Mouse (Mus musculus) Patski (cell line): Measurements from ENCODE around the gene Dnah5. TPM values are rescaled to one million over a fixed set of nuclear protein-coding genes. Genes with fewer than 3 reads are reported as not detected.

Source experiments
- ATAC-seq: fragments of 100-300 bp; one replicate; pipeline ENCODE4 v1.8.0; 2021
- CTCF ChIA-PET: fragments of 350-600 bp; sonication (Branson Sonifier 250); formaldehyde crosslinking; loops from one replicate; lab custom pipeline; 2022; ENCODE audit warnings: inconsistent platforms; lab: Charles Lee
- POLR2A ChIA-PET: fragments of 350-600 bp; sonication (Branson Sonifier 250); formaldehyde crosslinking; loops from one replicate; lab custom pipeline; 2022; ENCODE audit warnings: antibody characterized with exemption, inconsistent platforms; lab: Charles Lee
- DNase-seq: peaks from one replicate; pipeline ENCODE4 v3.0.0-alpha.2; 2011; ENCODE audit warnings: low read depth, low spot score
- H3K27me3 ChIP-seq: fragments of 371-371 bp; one replicate; pipeline ENCODE4 v1.5.1; 2021
- CTCF ChIP-seq: fragments of 100-300 bp; IDR thresholded peaks from one replicate; pipeline ENCODE4 v1.5.1; 2021
- in situ Hi-C: fragments of 300-500 bp; cut with MboI; formaldehyde crosslinking; loops from 3 replicates; pipeline ENCODE4 v1.11.1; 2018; ENCODE audit warnings: low pct_unique_long_range_greater_than_20kb, mixed read lengths
- polyA plus RNA-seq: library from polyadenylated mRNA; unstranded; gene quantifications from one replicate; pipeline ENCODE4 v1.2.3, GENCODE M21; 2021

The Dnah5 gene
- polyA plus RNA-seq, 1 experiment from 2014 or later, result 0.14 TPM

- peaks cover 2% of the 10 kb centered on the region for H3K27me3 ChIP-seq
- ChIA-PET CTCF (interaction anchor here (1.3 kb wide), 1 partner anchor 10 kb away, joined by 3 read pairs; no protein-coding TSS in a partner anchor), POLR2A (no interaction called here)
- TF ChIP-seq CTCF, result no peak
- in situ Hi-C loops, result no loop called here
- DNase-seq (no peak), ATAC-seq (no peak)
These were observed 56.7 kb downstream of the Dnah5 start for GRCm38 (mm10) chr15:28260250-28260649.

GRCm38 (mm10) chr15:28299438-28299837 lies 95.9 kb downstream of the Dnah5 start:
- no peak for TF ChIP-seq CTCF
- CTCF ChIA-PET, result no interaction called here
- DNase-seq (no peak), ATAC-seq (no peak)
- POLR2A ChIA-PET, result no interaction called here
- H3K27me3 ChIP-seq, result peaks cover 38% of the 10 kb centered on the region
- in situ Hi-C loops, result no loop called here

- peaks cover 59% of the 10 kb centered on the region for H3K27me3 ChIP-seq
- in situ Hi-C loops, result no loop called here
- DNase-seq (no peak), ATAC-seq (no peak)
- CTCF ChIA-PET, result no interaction called here
- POLR2A ChIA-PET, result no interaction called here
- no peak for TF ChIP-seq CTCF
These were observed 103.6 kb downstream of the Dnah5 start for GRCm38 (mm10) chr15:28307131-28307530.

- POLR2A ChIA-PET, result no interaction called here
- CTCF ChIA-PET, result no interaction called here
These were observed 104.3 kb downstream of the Dnah5 start for GRCm38 (mm10) chr15:28307884-28308283.

GRCm38 (mm10) chr15:28310516-28310915 lies 107.0 kb downstream of the Dnah5 start:
- ATAC-seq (no peak), DNase-seq (no peak)
- H3K27me3 ChIP-seq, result peaks cover 44% of the 10 kb centered on the region
- in situ Hi-C loops, result no loop called here
- CTCF ChIA-PET, result no interaction called here
- POLR2A ChIA-PET, result no interaction called here
- TF ChIP-seq CTCF, result no peak

More at GRCm38 (mm10) chr15:28307884-28308283, 104.3 kb downstream of the Dnah5 start:
- ATAC-seq (no peak), DNase-seq (no peak)
- H3K27me3 ChIP-seq, result peaks cover 60% of the 10 kb centered on the region
- in situ Hi-C loops, result no loop called here
- TF ChIP-seq CTCF, result no peak

GRCm38 (mm10) chr15:28313451-28313850 lies 109.9 kb downstream of the Dnah5 start:
- ChIA-PET POLR2A (no interaction called here), CTCF (no interaction called here)
- H3K27me3 ChIP-seq, result peaks cover 31% of the 10 kb centered on the region
- no peak for DNase-seq
- in situ Hi-C loops, result no loop called here
- no peak for ATAC-seq
- no peak for TF ChIP-seq CTCF

- POLR2A ChIA-PET, result no interaction called here
- ATAC-seq (no peak), DNase-seq (no peak)
- peaks cover 26% of the 10 kb centered on the region for H3K27me3 ChIP-seq
- peak; percentile 85 for TF ChIP-seq CTCF
- CTCF ChIA-PET, result interaction anchor here (0.8 to 2.1 kb wide), 4 partner anchors 9 to 21 kb away, joined by 3 to 8 read pairs (median 3); no protein-coding TSS in a partner anchor
- in situ Hi-C loops, result no loop called here
These were observed 112.4 kb downstream of the Dnah5 start for GRCm38 (mm10) chr15:28315812-28316528.

- peaks cover 35% of the 10 kb centered on the region for H3K27me3 ChIP-seq
- ATAC-seq (no peak), DNase-seq (no peak)
- in situ Hi-C loops, result no loop called here
- ChIA-PET POLR2A (no interaction called here), CTCF (no interaction called here)
- TF ChIP-seq CTCF, result no peak
These were observed 119.0 kb downstream of the Dnah5 start for GRCm38 (mm10) chr15:28322533-28322932.

- in situ Hi-C loops, result no loop called here
- no peak for TF ChIP-seq CTCF
- POLR2A ChIA-PET, result no interaction called here
- ATAC-seq (no peak), DNase-seq (no peak)
- H3K27me3 ChIP-seq, result peaks cover 29% of the 10 kb centered on the region
- CTCF ChIA-PET, result interaction anchor here (2.2 kb wide), 1 partner anchor 12 kb away, joined by 8 read pairs; no protein-coding TSS in a partner anchor
These were observed 123.4 kb downstream of the Dnah5 start for GRCm38 (mm10) chr15:28326985-28327384.

GRCm38 (mm10) chr15:28327441-28327840 lies 123.9 kb downstream of the Dnah5 start:
- ATAC-seq (no peak), DNase-seq (no peak)
- ChIA-PET POLR2A (no interaction called here), CTCF (interaction anchor here (2.2 kb wide), 1 partner anchor 12 kb away, joined by 8 read pairs; no protein-coding TSS in a partner anchor)
- peaks cover 27% of the 10 kb centered on the region for H3K27me3 ChIP-seq
- in situ Hi-C loops, result no loop called here
- TF ChIP-seq CTCF, result no peak

- ChIA-PET POLR2A (no interaction called here), CTCF (no interaction called here)
- DNase-seq, result no peak
- H3K27me3 ChIP-seq, result peaks cover 12% of the 10 kb centered on the region
- in situ Hi-C loops, result no loop called here
- no peak for ATAC-seq
- TF ChIP-seq CTCF, result no peak
These were observed 137.6 kb downstream of the Dnah5 start for GRCm38 (mm10) chr15:28341151-28341550.

- no peak for TF ChIP-seq CTCF
- POLR2A ChIA-PET, result no interaction called here
- CTCF ChIA-PET, result no interaction called here
- H3K27me3 ChIP-seq, result peaks cover 9% of the 10 kb centered on the region
- DNase-seq (no peak), ATAC-seq (no peak)
- in situ Hi-C loops, result no loop called here
These were observed 164.0 kb downstream of the Dnah5 start for GRCm38 (mm10) chr15:28367561-28367960.
